Mouse (Mus musculus): ENCODE data around the gene Gm853. TPM values are rescaled to one million over a fixed set of nuclear protein-coding genes. Genes with fewer than 3 reads are reported as not detected.

The Gm853 gene
- total RNA-seq, 4 experiments from 2014 or later = 1.0 TPM; not detected in 3

GRCm38 (mm10) chr4:130175072-130175711 lies 47.0 kb downstream of the Gm853 start, which contains the start of gene Tinagl1:
Tinagl1 (minus strand) TSS chr4:130175122.
- DNase-seq (ENCODE audit: low spot score in 2 of 2) = no peak

GRCm38 (mm10) chr4:130174335-130175031 lies 47.7 kb downstream of the Gm853 start:
- no peak for DNase-seq (ENCODE audit: low spot score in 2 of 2)

GRCm38 (mm10) chr4:130173911-130174311 lies 48.3 kb downstream of the Gm853 start:
- DNase-seq (ENCODE audit: low spot score in 2 of 2) = no peak

GRCm38 (mm10) chr4:130173060-130173822 lies 49.0 kb downstream of the Gm853 start:
- no peak for DNase-seq (ENCODE audit: low spot score in 2 of 2)

GRCm38 (mm10) chr4:130171951-130172765 lies 50.0 kb downstream of the Gm853 start:
- DNase-seq (ENCODE audit: low spot score in 2 of 2) = no peak

- no peak for DNase-seq (ENCODE audit: low spot score in 2 of 2)
These were observed 51.8 kb downstream of the Gm853 start for GRCm38 (mm10) chr4:130170362-130170761.

GRCm38 (mm10) chr4:130169411-130169971 lies 52.7 kb downstream of the Gm853 start:
- DNase-seq (ENCODE audit: low spot score in 2 of 2) = no peak

- DNase-seq (ENCODE audit: low spot score in 2 of 2) = no peak
These were observed 53.7 kb downstream of the Gm853 start for GRCm38 (mm10) chr4:130168280-130169183.

GRCm38 (mm10) chr4:130167814-130168213 lies 54.4 kb downstream of the Gm853 start:
- DNase-seq (ENCODE audit: low spot score in 2 of 2) = no peak

GRCm38 (mm10) chr4:130167321-130167720 lies 54.9 kb downstream of the Gm853 start:
- DNase-seq (ENCODE audit: low spot score in 2 of 2) = no peak

GRCm38 (mm10) chr4:130166592-130166991 lies 55.6 kb downstream of the Gm853 start:
- no peak for DNase-seq (ENCODE audit: low spot score in 2 of 2)

- DNase-seq (ENCODE audit: low spot score in 2 of 2) = no peak
These were observed 56.1 kb downstream of the Gm853 start for GRCm38 (mm10) chr4:130166061-130166460.

- no peak for DNase-seq (ENCODE audit: low spot score in 2 of 2)
These were observed 58.1 kb downstream of the Gm853 start for GRCm38 (mm10) chr4:130164121-130164520.

GRCm38 (mm10) chr4:130163391-130163861 lies 58.8 kb downstream of the Gm853 start:
- DNase-seq (ENCODE audit: low spot score in 2 of 2) = no peak

GRCm38 (mm10) chr4:130161349-130161748 lies 60.9 kb downstream of the Gm853 start:
- DNase-seq (ENCODE audit: low spot score in 2 of 2) = no peak

Other genes with a start within 250 kb of the Gm853 start
- gene Adgrb2, start 237.5 kb downstream of the Gm853 start, total RNA-seq (2022) = 100 to 1,000 TPM; 433 to 519 (median 493) TPM
- 10 to 100 TPM; 15.2 to 28.1 (median 21.2) TPM for gene Col16a1, start 174.6 kb downstream of the Gm853 start, total RNA-seq (2022)
- 10 to 100 TPM; 60.4 to 74.7 (median 68.3) TPM for gene Pef1, start 119.8 kb downstream of the Gm853 start, total RNA-seq (2022)
- gene Hcrtr1, start 83.0 kb downstream of the Gm853 start, total RNA-seq (2022) = 1 to 10 TPM; 1.6 to 2.9 (median 2.4) TPM
- gene Tinagl1, start 47.3 kb downstream of the Gm853 start, total RNA-seq (2022) = 10 to 100 TPM in 3 of 4 experiments, 1 to 10 TPM in 1; 9.7 to 11.8 (median 11.0) TPM
- gene Serinc2, start 56.8 kb upstream of the Gm853 start, total RNA-seq (2022) = 10 to 100 TPM in 2 of 4 experiments, 1 to 10 TPM in 2; 8.1 to 12.4 (median 10.2) TPM
- gene Fabp3, start 86.2 kb upstream of the Gm853 start, total RNA-seq (2022) = 100 to 1,000 TPM in 1 of 4 experiments, 10 to 100 TPM in 3; 87.7 to 102 (median 95.3) TPM
- gene Gm10570, start 86.3 kb upstream of the Gm853 start, total RNA-seq (2022) = 1 to 10 TPM in 2 of 4 experiments, under 1 TPM in 1, not detected in 1; 0.95 to 1.2 (median 1.1) TPM
- 10 to 100 TPM; 51.1 to 63.2 (median 59.1) TPM for gene Zcchc17, start 137.5 kb upstream of the Gm853 start, total RNA-seq (2022)
- gene Snrnp40, start 137.7 kb upstream of the Gm853 start, total RNA-seq (2022) = 10 to 100 TPM; 29.4 to 32.3 (median 30.6) TPM

Data from layer of hippocampus, adult 8-10 months (tissue).